Mouse (Mus musculus) retina, postnatal 1 day (tissue): ENCODE measurements at regions not wholly inside any gene's neighbourhood (a gene's known extent, or its start where the extent isn't known, plus 50 kb on each side); places are given as distances from the start of the nearest gene placed in this dataset.

Source experiments
- DNase-seq: peaks from one replicate; pipeline ENCODE4 v3.0.0-alpha.2; 2012

DNA sequence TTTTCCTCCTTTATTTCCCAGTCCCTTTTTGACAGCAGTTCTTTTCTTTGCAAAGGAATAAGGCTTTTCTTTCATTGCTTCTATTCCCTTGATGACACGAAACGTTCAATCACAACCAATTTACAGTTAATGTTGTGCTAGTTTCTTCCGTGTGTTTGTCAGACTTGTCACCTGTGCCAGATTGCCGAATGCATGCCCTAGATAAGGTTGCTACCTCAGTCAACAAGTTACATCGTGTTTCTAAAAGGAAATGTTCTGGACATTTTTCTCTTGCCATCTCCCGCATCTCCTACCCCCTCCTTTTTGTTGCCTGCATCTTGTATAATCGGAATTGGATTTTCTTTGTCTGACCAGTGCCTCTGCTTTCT is 435.7 kb downstream of the Klf5 start:
- DNase-seq, result no peak

DNA sequence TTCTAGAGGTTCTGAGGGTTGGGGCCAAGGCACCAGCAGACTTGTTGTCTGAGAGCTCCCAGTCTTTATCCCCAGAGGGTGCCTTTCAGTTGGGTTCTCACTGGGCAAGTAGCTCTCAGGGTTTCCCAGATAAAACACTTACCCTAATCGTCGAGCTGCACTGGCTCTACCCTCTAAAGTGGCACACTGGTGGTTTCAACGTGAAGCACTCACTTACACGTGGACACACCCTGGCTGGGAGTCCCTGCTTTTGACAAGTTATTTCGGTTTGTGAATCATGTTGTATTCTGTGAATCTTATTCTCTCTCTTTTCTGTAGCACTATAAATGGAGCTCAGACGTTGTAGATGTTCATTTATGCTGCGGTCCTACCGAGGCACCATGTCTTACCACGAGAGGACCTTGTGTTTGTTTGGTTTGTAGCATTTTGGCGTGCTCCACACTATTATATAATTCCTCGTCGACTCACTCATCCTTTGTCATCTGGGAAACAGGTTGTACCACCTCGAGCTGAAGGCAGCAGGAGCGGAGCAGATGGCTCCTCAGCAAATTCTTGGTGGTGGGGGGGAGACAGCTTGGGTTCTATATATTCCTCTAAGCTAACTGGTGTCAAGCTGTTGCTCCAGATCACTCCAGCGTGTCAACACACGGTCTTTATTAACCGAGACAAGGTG is 445.3 kb downstream of the Klf5 start:
- no peak for DNase-seq

DNA sequence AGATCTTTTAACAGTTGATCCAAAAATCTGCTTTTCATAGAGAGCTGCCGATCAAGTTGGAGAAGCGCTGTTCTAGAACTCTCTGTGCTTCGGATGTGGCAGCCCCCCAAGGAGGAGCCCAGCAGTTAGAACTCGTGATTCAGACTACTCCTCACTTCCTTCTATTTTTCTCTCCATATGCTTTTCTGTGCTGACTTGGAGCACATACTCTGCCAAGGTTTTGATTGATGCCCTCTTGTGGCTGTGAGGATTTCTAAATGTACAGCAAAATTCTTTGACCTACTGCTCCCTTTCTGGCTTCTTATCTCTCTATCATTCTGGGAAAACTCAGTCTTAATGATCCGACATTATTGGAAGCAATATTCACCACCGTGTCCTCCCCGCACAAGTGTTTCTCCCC is 446.7 kb downstream of the Klf5 start:
- no peak for DNase-seq

DNA sequence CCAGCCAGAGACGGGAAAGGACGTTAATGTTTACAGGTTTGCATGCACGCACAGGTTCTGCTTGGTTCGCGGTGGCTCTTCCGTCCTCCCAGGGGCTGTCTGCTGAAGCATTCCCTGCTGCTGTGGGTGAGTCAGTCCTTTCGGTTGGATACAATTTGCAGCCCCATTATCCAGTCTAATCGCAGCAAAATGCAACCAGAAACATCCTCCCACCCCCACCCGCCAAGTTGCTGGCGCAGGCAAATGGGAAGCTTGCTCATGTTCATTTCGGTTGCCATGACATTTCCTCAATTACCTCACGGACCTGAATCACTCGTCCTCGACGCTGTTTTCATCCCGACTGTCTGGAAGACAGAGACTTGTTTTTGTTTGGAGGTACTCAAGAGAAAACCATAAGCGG is 449.7 kb downstream of the Klf5 start:
- no peak for DNase-seq

DNA sequence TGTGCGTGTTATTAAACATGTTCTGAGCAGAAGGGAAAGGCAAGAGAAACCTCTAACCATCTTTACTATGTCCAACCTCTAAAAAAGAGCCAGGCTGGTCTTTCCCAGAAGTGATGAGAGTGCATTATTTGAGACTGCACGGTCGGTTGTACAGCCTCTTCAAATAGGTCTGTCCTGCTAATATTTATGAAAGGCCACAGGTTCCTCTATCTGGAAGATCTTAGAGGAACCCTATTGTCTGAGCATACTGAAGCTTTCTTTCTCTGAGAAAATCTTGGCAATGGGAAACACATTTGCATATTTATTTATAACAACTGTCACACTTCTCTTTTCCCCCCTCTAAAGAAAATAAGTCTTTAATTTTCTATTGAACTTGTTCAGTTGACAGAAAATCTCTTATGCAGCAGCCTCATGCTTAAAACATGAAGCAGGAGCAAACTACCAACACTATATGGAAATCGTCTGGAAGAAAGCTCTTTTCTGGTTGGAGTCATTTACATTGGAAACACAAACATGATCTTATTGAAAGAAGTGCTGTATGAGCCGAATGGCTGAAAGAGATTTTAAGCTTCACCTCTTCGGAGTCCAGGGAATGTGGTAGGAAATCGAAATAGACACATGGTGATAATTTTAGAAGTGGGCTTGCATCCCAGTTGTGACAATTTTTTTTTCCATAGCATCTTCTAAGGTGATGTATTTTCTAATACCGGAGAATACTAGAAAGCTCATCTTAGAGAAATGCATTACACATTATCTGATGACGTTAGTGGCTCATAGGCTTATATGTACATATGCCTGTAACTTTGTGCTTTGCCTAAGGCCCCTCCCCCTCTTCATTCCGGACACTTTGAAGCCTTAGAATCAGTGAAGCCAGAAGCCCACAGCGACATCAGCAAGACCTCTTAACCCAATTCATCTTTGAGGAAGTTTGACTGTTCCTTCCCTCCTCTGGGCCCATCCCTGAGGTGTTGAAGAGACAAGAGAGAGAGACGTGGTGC is 451.1 kb downstream of the Klf5 start:
- no peak for DNase-seq

DNA sequence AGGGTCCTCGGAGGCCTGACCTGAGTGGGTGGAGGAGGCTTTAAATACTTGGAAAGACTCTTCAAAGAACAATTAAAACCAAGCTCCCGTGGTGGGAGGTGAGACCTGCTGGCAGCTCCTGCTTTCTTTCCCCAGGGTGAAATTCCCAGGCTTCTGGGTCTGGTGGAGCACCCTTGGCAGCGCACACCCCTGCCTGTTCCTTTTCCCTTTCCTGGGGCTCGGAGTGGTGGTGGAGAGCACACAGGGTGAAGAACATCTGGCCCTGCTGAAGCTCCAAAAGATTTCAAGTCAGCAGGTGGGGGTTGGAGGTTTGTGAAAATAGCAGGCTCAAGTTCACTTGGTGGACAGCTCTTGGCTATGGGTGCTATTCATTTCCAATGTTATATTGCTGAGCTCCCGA is 459.6 kb downstream of the Klf5 start:
- no peak for DNase-seq

DNA sequence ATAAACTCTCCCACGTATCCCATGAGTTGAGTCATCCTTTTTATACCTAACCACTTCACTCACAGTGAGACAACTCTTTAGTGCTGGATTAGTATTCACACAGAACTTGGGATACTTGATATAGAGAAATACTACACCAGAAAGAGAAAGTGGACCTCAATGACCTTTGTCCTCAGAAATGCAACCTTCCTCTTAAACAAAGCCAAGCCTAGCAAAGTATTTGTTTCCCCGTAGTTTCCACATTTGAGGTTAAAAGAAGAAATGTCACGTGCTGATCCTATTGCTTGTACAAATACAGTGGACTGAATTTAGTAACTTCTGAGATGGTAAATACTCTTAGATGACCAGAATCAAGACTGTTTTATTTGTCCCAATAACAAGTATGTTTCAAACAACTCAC is 464.8 kb downstream of the Klf5 start:
- DNase-seq, result no peak

DNA sequence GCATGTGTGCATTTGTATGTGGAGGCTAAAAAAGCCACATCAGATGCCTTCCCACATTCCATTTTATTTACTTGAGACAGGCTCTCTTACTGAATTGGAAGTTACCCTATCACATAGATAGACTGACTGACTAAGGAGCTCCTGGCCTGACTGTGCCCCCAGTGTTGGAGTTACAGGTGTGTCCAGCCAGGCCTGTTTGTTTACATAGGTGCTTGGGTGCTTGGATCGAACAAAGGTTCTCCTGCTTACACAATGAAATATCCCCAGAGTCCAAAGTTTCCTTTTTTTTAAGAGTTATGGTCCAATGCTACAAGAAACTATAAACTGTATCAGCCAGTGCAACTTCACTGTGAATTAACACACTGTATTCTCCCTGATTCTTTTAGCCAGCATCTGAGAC is 472.5 kb downstream of the Klf5 start:
- no peak for DNase-seq

DNA sequence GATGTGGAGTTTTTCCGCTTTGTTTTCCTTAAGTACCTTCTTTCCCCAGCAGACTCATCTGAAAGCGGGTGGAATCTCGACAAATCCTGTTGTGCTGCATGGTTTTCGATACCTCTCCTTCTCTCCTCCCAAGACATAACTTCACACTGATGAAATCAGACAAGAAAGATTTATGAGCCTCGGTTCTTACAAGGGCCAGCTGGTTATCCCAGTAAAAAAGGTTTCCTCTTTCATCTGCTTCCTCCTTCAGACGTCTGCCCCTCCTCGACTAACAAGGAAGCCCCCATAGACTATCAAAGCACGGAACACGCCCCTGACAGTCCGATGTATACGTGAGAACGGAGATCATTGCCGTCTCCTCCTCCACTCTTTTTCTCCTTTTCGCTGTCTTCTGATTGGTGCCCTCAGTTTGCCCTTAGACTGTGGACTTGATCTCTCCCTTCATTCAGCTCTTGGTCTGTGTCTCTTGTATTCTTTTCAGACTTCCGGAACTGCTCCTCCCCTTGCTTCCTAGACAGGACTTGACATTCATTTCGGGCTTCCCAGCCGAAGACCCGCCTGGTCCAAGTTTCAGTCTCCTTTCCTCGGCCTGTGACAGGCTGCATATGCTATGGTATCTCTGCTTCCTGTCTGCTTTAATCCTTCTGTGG is 474.4 kb downstream of the Klf5 start:
- DNase-seq, result no peak

DNA sequence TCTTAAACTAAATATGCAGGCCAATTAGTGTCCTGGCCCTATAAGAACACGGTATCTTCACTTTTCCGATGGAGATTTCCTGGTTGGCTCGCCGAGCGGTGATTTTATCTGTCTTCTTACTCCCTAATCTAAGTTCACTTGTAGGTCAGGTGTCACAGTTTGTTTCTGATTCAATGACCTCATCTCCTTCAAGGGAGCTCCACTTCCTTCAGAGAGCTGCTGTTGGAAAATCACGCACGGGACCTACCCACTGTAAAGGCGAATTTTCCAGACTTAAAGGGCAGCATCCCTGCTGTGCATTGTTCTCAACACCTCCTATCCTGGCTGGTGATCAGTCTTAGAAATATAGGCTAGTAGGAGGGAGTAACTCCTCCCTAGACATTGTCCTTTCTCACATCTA is 480.0 kb downstream of the Klf5 start:
- DNase-seq, result peak; percentile 1

DNA sequence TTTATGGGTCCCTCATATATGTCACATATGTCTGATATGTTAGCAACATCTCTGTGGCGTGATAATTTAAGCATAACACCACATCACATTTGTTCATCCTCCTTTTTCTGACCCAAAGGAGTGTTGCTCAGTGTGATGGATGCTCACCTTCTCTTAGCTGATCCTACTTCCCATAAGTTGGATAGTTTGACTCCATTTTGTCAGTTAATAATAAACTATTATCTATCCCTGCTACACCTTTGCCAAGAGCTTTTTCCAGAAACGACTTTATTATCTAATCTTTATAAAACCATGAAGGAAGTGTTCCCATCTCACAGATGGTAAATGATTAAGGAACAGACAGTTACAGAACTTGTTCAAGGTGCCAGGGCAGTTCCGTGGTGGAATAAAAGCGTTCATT is 480.5 kb downstream of the Klf5 start:
- DNase-seq, result no peak

DNA sequence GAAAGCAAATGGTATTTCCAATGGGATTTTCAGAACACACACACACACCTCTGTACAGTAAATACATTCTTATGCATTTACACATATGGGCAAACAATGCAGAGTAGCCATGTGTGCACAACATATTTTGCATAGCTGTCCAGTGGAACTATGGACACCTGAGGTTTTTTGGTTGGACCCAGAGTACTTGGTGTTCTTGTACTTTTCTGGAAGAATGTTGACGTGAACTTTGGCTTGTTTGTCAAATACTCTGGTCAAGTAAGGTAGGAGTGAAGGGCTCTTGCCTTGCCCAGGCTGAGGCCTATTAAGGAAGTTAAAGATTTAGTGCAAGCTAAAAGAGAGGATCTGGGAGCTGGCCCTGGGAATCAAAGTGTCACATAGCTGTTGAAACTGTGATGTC is 485.2 kb downstream of the Klf5 start:
- no peak for DNase-seq

DNA sequence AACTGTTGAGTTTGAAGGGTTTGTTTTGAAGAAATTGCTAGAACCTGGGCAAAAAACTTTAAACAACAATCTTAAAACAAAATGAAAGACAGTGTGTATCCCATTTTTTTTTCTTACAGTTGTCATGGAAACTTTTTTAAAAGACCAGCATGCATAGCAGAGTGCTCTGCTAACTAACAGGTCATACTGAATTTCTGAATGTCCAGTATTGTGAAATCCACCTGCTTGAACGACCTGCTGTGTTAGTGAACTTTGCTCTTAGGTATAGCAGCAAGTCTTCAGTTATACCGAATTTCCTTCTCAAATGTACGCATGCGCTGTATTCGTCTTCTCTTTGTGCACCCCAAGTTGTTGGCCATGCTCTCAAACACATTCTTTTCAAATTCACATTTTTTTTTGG is 486.6 kb downstream of the Klf5 start:
- DNase-seq, result no peak

DNA sequence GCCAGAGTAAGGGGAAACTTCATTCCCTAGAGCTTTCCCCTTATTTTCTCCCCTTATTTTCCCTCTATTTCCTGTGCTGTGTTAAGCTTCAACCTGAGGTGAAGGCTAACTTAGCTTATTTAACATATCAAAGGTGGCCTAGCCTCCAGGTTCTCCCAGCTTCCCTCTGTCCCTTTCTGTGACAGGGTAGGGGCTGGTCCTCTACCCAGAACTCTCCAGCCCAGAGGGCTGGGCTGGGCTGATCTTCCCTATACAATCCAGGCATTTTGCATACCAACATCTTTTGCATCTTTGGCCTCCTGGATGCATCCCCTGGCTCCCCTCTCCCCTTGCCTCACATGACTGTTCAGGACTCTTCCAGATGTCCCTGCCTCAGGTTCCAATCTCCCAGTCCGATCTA is 487.9 kb downstream of the Klf5 start:
- no peak for DNase-seq

DNA sequence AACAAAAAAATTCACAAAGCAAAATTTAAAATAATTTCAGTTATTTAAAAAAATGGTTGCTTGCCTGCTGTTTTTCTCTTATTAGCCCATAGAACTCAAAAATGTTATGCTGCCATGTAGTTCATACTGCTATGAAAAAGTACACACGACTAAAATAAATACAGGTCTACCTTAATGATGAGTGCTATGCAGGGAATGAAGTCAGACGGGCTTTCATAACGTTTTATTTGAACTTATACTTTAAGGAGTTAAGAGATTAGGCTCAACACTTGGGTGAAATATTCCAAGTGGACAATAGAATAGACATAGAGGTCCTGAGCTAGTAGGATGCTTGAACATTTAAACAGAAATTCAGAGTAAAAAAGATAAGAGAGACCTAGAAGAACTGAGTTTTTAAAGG is 489.7 kb downstream of the Klf5 start:
- no peak for DNase-seq

DNA sequence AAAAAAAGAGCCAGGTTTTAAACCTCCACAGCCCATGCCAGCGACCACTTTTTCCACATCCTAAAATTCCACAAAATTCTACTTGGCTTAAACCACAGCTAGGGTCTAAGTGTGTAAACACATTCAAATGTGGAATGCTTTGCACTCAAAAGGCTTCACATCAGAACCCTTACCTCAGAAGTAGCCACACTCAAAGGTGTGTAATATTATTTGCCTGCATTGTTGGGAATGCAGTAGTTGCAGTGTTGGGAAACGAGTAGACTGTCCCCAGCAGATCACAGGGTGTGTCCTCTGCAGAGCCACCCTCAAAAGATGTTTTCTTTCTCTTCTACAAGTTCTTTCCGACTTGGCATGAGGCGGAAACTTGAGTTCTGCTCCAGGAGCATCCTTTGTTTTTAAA is 488.2 kb downstream of the Klf12 start:
- no peak for DNase-seq

DNA sequence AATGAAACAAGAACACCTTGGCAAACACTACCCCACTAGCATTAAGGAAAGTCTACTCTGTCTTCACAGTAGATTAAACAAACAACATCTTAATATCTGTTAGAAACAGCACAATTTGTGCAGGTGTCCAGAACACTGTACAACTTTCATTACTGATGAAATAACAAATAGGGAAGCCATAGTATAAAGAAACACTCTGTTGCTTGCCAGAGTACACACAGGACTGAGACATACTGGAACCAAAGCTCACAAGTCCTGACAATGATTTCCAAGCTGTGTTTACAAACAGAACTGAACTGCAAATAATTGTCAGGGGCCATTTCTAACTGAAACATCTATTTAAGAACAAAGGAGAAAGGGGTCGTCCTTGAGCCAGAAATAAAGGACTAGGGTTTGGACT is 478.4 kb downstream of the Klf12 start:
- DNase-seq, result no peak

DNA sequence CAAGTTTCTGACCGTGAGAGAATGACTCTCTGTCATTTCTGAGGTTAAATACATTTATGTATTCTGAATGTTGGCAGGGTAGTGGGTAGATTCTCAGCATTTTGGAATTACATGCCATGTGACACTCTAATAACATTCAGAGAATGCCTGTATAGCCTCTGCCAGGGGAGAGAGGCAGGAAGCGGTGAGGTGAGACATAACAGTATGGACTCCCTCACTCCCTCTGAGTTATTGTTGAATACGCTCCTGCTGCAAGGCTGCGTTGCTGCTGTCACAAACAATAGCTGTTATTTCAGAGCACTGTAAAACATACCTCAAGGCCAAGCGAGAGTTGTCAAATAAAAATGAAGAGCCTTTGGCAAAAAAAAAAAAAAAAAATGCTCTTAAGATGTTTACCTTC is 477.9 kb downstream of the Klf12 start:
- DNase-seq, result peak; percentile 31

DNA sequence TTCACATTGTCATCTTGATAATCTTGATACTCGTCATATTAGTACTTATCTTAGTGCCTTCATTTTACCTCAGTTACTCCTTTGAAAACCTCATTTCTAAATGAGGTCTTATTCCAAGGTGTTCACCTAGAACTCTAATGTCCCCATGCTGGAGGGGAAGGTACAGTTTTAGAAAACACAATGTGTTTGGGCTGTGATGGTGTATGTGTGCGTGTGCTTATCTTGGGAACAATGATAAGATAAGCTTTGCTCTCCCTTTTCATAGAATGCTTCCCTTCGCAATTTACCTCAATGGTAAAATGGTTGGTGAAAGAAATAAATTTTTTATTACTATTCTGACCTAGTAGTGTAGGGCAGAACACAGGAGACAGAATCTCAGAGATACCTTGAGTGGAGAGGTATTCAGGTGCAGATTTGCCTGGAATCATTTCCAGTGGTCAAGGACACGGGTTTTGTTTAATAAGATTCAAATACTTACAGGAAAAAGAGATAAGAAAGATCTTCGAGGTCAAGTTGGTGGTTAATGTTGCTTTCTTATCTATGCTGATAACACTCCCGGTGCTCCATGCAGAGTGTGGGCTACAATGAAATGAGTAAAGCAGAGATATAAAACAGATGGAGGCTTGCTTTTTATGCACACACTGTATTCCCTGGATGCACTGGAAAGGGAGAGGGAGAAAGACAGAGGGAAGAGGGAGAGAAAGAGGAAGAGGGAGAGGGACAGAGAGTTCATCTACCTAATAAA is 471.6 kb downstream of the Klf12 start:
- no peak for DNase-seq
